Mouse (Mus musculus): ENCODE data around the gene Npy.

Npy gene

DNA sequence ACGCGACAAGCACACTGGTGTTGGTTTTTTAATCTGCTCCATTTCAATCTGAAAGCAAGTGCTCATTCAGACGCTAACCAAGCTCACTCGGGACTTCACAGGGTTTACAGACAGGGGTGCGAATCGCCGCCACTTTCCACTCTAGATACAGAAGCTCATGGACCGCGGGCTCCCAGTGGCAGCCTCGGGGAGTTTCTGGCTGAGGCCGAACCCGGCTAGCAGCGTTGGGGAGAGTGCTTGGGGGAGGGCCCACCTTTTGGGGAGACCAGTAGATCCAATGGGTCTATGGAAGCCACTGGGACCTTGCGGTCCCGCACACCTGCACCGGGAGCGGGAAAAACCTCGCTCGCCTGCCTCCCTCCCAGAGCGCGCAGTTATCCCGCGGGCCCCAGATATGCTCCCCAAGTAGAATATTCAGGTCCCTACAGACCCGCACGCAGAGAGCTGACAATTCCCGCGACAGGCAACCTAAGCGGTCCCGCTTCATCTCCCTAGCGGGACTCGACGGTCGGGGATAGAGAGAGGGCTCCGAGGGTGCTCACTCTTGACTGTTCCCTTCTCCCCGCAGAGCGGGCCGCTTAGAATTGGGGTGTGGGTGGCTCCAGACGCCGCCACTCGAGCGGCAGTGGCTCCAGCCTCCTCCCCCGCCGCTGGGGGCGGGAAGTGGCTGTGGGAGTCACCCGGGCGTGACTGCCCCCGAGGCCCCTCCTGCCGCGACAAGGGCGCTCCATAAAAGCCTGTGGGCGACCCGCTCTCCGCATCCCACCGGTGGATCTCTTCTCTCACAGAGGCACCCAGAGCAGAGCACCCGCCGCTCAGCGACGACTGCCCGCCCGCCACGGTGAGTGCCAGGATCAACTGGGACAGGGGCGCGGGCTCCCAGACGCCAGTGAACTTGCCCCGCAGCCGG, at the start of gene Npy:
TSS of gene Npy (plus strand) at position 750 of the 910 bp plus-strand sequence.
- no peak for DNase-seq (ENCODE audit: extremely low read depth, low read depth, low spot score)

GRCm38 (mm10) chr6:49775006-49775405, 47.5 kb upstream of the Npy start:
- no peak for DNase-seq (ENCODE audit: extremely low read depth, low read depth, low spot score)

- DNase-seq (ENCODE audit: extremely low read depth, low read depth, low spot score) = no peak
Measured at GRCm38 (mm10) chr6:49778109-49778508, 44.4 kb upstream of the Npy start.

- no peak for DNase-seq (ENCODE audit: extremely low read depth, low read depth, low spot score)
Measured at GRCm38 (mm10) chr6:49778729-49779128, 43.8 kb upstream of the Npy start.

DNA sequence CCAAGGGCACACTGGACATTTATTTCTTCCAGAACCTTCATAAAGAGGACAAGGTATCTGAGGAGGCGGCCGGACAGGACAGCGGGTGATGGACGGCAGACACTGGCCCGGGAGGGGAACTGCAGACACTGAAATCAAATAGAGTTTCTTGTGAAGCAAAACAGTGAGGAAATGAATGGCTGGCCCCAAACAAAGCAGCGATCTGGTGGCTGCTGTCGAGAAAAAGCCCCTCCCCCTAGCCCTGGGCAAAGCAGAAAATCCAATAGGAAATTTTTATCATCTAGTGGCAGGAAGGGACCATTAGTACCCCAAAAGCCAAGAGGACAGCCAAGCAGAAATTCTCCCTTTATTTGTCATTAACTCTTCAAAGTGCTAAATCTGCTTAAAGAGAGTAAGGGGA, 42.9 kb upstream of the Npy start:
- DNase-seq (ENCODE audit: extremely low read depth, low read depth, low spot score) = no peak

- no peak for DNase-seq (ENCODE audit: extremely low read depth, low read depth, low spot score)
Measured at GRCm38 (mm10) chr6:49780846-49781400, 41.6 kb upstream of the Npy start.

DNA sequence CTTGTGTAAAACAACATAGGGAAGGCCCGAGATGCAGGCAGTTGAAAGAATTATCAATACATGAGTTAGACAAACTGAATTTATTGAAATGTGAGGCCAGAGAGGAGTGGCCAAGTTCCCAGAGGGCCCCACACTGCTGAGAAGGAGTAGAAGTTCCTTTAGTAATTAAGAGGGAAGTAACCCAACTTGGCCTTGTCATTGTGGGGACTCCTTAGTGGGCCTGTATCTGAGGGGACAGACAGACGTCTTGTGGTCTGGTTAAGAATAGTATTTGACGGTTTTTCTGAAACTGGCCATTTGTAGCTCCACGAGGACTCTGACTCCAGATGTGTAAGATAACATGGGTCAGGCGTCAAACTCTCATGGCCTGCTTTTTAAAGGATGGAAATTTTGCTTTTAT, 40.7 kb upstream of the Npy start:
- DNase-seq (ENCODE audit: extremely low read depth, low read depth, low spot score) = no peak

DNA sequence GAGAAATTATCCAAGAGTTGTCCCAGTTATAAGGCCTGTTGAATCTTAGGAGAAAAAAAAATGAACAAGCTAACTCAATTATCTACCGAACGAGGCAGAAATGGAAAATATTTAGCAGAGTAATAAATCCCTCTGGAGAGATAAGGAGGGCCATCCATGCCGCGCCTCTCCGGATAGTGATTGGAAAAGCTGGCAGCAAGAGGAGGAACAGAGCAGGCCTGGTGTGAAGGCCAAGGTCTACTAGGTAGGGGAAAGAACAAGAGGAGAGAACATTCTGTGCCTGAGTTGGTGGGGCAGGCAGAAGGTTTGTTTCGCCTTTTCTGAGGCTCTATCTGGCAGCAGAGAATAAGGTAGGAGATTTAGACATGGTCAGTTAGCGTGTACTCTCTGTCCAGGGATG, 39.8 kb upstream of the Npy start:
- DNase-seq (ENCODE audit: extremely low read depth, low read depth, low spot score) = no peak

DNA sequence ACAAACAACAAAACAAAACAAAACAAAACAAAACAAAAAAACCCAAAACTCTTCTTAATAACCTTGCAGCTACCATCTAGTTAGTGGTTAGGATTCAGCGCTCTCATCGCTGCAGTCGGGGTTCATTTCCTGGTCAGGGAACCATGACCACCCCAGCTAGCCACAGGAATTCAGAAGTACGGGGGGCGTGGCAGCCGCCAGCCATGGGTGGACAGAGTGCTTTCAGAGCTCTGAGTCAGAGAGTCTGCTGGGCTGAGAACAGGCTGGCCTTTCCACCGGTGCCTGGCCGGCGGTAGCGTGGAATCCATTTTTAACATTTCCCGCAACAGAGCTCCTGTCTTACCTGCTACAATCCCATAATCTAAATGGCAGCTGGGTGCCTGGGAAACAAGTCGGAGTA, 30.0 kb upstream of the Npy start:
- no peak for DNase-seq (ENCODE audit: extremely low read depth, low read depth, low spot score)

DNA sequence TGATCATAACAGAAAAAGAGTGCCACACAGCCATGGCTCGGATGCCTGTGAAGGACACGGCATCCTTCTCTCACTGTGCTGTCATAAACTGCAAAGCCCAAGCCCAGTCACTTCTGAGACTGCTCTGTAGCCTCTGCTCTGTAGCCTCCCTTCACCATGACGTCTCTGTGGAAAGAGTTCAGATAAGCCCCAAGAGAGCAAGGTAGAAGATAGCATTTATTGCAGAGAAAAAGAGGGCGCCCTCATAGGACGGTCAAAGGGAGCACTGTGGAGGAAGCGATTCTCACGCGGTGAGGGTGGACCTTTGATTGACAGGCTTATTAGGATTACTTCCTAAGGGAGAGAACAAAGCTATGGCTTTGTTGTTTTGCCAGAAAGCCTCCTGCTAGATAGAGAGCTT, 18.4 kb upstream of the Npy start:
- DNase-seq (ENCODE audit: extremely low read depth, low read depth, low spot score) = no peak

DNA sequence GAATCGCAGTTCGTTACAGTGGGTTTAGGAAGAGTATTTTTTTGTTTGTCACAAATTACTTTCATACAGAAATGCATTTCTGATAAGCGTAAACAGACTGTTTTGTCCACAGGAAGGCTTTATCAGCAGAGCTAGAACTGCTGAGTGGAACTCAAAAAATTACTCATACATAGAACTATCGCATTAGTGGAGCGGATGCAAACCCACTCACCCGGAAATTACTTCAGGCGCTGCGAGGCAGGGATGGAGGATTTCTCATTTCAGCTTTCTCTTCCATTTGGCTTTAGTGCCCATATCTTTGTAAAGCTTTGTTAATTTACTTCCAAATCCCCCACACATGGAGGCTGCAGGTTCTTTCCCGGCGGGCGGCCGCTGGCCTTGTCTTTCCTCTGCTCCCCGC, 14.4 kb upstream of the Npy start:
- no peak for DNase-seq (ENCODE audit: extremely low read depth, low read depth, low spot score)

GRCm38 (mm10) chr6:49817183-49817582, 5.3 kb upstream of the Npy start:
- DNase-seq (ENCODE audit: extremely low read depth, low read depth, low spot score) = no peak

DNA sequence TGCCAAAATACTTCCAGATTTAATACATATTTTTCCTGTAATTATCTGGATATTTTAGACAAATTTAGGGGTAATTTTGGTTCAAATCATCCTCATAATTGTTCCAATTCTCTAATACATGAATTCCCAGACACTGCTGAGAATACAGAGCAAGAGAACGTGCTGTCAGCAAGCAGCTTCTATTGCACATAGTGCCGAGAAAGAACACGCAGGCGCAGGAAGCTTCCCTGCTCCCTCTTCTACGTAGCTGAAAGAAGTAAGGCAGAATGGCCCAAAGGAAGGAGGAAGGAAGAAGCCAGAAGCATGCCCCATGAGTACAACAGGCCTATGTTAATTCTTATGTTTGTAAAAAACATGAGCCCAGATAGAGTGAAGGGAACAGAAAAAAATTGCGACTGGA, 4.9 kb upstream of the Npy start:
- DNase-seq (ENCODE audit: extremely low read depth, low read depth, low spot score) = no peak

- no peak for DNase-seq (ENCODE audit: extremely low read depth, low read depth, low spot score)
Measured at GRCm38 (mm10) chr6:49822871-49823230, 341 bp downstream of the Npy start.

- DNase-seq (ENCODE audit: extremely low read depth, low read depth, low spot score) = no peak
Measured at GRCm38 (mm10) chr6:49823371-49823770, 861 bp downstream of the Npy start.

DNA sequence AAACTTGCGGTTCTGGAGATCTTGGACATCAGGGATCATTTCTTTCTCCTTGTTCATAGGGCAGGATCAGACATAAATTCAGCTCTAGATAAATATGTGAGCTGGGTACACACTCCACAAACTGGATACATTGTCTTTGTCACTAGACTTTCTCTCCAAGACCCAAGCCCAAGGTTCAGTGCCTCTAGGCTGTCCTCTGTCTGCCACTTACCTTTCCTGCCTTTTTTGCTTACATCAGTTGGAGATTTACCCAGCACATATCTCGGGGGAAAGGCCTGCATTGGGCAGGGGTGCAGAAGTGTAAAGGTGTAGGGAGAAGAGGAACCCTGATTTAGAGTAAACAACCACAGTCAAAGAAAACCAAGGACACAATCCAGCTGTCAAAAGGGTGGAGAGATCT, 1.3 kb downstream of the Npy start:
- no peak for DNase-seq (ENCODE audit: extremely low read depth, low read depth, low spot score)

- no peak for DNase-seq (ENCODE audit: extremely low read depth, low read depth, low spot score)
Measured at GRCm38 (mm10) chr6:49831579-49831978, 9.1 kb downstream of the Npy start.

GRCm38 (mm10) chr6:49856830-49857229, 34.3 kb downstream of the Npy start:
- no peak for DNase-seq (ENCODE audit: extremely low read depth, low read depth, low spot score)

DNA sequence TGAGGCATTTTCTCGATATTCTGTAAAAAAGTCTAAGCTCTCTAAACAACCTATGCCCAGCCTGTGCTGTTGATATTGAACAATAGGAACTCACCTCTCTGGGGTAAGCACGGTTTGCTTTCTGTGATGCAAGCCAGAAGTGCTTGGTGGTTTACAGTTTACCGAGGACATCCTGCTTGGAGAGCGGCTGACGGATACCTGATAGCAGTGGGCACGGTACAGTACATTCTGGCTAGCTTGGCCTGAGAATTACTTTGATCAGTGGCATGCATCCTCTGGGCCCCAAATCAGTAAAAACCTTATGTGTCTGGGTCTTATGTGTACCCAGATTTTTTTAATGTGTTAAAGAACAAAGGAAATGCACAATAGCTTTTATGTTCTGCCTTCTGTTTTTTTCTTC, 45.1 kb downstream of the Npy start:
- DNase-seq (ENCODE audit: extremely low read depth, low read depth, low spot score) = no peak

DNA sequence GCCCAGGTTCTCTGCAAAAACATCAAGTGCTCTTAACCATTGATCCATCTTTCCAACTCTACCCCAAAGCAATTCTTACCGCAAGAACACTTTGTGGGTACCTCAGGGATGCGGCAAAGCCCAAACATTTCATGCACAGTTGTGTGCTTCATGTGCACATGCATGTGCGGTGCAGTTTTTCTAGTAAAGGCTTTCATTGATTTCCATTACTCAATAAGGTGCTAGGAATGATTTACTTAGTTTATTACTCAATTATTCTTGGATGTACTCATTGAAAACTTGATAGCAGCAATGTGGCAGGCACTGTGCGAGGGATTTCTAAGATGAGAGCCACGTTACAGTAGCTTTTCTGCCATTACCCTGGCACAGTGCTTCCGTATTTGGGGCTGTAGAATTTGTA, 48.6 kb downstream of the Npy start:
- no peak for DNase-seq (ENCODE audit: extremely low read depth, low read depth, low spot score)

- no peak for DNase-seq (ENCODE audit: extremely low read depth, low read depth, low spot score)
Measured at GRCm38 (mm10) chr6:49873556-49873955, 51.0 kb downstream of the Npy start.

DNA sequence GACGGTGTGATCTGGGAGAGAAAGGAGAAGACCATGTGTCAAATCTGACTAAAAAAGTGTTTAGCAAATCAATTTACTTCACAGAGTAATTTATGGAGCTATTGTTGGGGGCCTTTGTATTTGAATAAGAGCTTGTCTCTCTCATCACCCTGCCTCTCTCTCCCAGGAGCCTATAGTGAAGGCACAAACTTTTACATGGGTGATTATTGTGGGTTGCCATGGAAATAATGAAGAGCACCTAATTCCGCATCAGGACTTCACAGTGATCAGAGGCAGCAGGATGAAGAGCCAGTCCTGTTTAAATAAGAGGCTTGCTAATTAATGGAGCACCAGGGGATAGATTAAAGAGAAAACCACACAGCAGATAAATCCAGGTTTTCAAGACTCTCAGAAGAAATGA, 52.6 kb downstream of the Npy start:
- no peak for DNase-seq (ENCODE audit: extremely low read depth, low read depth, low spot score)

DNA sequence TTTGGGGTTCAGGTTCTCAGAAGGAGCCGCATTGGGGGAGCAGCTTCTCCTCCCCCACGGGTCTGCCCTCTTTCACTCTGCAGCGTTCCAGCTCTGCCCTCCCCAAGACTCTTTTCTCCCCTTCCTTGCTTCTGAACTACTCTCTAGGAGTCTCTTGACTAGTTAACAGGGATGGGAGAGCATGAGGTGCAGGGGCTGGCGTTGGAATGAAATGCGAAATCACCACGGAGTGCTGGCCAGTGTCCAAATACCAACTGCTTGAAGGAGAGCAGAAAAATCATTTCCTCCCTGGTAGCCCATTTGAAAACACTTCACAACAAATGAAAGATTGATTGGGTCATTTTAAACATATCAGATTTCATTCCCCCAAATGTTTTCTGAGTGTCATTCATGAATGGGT, 53.3 kb downstream of the Npy start:
- no peak for DNase-seq (ENCODE audit: extremely low read depth, low read depth, low spot score)
